Mouse (Mus musculus) cerebellum, postnatal 25 days (tissue): Measurements from ENCODE around the gene Nfic.

Experiments used
- DNase-seq, 2 experiments: peaks; one replicate each; pipeline ENCODE4 v3.0.0; 2021; ENCODE audit warnings: mixed read lengths in 2 of 2

The Nfic gene

DNA sequence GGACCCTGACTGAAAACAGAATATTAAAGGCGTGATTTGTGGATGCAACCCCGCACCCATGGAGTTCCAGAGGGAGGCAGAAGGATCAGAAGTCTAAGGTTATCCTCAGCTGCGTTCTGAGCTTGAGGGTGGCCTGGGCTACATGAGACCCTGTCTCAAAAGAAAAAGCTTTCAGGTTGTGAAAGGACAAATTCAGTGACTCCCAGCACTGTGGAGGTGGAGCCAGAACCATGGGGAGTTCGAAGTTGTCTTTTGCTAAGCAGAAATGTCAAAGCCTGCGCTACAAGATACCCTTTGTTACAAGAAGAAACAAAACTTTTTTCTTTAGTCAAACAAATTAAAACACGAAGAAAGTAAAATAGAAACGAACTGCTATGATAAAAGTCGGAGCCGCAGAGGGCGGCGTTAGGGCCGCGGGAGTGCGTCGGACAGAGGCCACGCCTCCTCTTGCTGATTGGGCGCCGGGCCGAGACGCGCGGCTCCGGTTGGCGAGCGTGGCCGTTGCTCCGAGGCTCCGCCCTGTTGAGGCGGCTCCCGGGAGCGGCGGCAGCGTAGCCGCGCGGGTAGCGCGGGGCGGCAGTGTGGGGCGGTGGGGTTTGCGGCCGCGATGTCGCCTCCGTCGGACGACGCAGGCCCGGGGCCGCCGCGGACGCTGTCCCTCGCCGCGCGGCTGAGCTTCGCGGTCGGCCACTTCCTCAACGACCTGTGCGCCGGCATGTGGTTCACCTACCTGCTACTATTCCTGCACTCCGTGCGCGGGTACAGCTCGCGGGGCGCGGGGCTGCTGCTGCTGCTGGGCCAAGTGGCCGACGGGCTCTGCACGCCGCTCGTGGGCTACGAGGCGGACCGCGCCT is 98.2 kb downstream of the Nfic start, which contains the start of gene Mfsd12:
Gene Mfsd12 (plus strand): TSS at position 501 of the 854 bp plus-strand sequence.
- peak; percentile 93 to 97 for DNase-seq

DNA sequence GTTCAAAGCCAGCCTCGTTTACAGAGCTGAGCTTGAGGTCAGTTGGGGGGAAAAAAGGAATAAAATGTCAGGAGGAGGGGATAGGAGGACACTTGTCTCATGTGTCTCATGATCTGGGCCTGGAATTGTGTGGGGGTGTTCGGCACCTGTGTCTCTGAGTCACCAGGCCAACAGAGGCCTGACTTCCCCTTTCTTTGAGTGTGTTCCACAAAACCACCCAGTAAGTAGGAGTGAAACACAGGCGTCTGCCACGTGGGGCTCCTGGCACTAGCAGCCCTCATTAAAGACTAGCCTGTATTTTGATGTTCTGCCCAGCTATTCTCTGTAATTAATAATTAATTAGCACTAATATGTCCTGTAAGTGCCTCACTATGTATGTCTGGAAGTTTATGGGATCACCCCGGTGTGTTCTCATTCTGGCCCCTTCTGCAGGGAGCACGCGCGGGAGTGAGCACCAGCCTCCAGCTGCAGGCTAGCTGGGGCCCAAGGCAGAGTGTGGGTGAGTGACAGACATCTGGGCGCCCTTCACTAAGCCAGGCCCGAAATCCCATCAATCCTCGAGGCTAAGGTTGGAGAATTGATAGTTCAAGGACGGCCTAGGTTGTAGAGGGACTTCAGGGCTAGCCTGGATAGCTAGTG is 99.0 kb downstream of the Nfic start:
- DNase-seq: no peak

DNA sequence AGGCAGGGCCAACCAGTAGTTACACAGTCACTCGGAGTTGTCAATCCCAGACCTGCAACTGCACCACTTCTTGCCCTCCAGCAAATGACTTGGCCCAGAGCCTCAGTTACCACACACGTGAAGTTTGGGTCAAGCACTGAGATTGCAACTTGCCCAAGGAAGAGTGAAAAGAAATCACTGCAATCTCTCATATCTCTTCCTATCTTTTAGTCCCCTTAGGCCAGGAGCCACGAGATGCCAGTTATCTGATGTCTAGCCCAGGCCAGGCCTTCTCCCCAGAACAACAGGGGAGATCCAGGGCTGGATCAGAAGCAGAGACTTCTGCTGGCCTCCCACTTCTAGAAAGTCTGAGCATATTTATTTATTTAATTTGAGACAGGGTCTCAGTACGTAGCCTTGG is 99.9 kb downstream of the Nfic start:
- no peak for DNase-seq

DNA sequence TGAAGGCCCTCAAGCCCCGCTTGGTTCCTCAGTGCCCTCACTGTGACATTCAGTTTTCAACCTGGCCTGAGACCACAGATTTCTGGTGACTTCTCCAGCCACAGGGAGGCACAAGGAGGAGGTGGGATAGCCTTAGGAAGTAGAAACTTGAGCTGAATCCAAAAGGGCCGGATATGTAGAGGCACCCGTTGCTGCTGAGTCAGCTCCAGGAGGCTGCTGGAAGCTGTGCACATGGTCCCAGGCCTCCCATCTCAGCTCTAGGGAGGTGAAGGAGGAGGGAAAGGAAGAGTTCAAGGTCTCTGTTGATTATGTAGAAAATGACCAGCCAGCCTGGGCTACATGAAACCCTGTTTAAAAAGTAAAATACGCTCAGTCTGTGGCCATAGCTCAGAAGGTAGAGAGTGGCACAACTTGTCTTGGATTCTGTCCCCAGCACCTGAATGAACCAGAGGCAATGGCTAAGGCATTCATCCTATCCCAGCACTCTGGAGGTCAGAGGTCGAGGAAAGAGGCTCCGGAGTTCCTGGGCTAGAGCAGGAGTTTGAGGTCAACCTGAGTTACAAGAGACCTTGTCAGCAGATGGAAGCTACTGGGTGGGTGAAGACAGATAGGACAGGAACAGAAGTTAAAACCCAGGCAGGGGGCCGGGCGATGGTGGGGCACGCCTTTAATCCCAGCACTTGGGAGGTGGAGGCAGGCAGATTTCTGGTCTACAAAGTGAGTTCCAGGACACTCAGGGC is 100.5 kb downstream of the Nfic start:
- no peak for DNase-seq

DNA sequence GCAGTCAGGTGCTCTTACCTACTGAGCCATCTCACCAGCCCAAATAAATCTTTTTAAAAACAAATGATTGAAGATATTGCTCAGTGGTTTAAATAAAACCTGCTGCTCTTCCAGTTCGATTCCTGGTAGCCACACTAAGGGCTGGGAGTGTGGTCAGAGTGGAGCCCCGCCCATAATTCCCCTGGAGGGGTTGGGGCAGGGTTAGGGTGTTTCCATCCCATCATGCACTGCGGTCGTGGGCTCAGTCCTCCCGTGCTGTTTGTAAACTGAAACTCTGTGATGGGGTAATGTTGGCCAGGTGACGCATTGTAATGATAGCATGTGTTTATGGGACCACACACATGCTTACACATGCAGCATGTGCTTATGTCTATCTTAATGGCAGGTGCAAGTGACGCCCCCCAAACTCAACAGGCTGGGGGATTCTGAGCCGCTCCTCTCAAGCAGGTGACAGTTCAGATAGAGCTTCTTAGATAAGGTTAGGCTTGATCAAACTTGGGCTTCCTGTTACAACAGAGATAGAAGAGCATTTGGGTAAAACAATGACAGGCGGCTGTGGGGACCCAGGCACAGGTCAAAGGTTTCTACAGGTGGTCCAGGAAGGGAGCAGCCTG is 103.7 kb downstream of the Nfic start:
- DNase-seq: no peak

DNA sequence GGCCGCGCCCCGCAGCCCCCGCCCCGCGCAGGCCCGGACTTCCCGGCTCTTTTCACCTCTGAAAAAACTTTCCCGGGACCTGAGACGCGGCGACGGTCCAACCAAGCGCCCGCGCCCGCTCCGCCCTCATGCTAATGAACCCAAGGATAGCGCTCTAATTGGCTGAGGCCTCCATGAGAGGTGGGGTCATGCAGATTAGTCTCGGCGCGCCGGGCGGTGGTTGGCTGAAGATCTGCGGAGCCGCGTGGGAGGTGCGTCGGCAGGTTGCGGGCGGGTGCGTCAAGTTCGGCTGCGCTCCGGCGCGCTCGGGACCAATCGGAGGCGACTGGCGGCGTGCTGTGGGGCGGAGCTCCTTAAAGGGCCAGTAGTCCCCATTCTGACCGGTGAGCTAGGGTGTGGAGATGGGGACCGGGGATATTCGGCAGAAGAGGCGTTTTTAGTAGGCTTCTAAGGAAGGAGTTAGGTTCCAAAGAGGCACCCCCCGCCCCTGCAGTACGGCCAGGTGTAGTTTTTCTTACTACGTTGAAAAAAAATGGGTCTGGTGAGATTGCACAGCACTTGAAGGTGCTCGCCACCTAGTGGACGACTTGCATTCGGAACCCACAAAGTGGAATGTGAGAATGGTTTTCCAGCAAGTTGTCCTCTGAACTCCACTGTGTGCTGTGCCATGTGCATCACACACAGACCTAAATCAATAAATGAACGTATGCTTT is 104.9 kb downstream of the Nfic start, which contains the start of gene Hmg20b:
Gene Hmg20b (minus strand): TSS at position 130 of the 713 bp plus-strand sequence.
- peak; percentile 100 for DNase-seq

DNA sequence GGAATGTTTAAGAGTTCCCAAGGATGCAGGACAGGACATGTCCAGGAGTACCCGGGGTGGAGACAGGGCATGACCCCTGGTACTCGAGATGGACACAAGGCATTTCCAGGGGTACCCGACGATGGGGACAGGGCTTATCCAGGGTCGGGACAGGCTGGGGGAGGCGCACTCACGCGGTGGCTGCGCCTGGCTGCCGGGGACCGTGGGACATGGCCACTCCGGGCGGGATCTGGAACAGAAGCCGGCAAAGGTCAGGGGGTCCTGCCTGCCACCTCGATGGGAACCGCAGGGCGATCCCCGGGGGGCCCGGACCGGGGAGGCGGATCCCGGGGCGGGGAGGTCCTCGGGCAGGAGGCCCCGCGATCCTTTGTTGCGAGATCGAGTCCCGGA is 105.5 kb downstream of the Nfic start:
- DNase-seq: no peak

DNA sequence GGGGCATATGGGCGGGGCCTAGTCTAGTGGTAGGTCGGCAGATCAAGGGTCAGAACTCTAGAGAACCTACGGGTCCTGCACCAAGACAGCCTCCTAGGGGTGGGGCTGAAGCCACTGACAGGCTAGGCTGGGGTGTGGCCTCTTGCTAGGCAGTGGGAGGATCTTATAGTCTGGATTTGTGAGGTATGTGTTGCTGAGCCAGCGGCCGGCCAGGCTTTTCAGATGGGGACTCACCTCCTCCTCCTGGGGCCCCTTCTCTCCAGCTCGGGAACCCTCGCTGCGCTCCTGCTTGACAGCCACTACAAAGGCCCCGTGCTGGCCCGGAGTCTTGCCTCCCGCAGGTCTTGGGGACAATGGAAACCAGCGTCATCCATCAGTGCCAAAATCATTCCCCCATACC is 106.3 kb downstream of the Nfic start:
- no peak for DNase-seq

DNA sequence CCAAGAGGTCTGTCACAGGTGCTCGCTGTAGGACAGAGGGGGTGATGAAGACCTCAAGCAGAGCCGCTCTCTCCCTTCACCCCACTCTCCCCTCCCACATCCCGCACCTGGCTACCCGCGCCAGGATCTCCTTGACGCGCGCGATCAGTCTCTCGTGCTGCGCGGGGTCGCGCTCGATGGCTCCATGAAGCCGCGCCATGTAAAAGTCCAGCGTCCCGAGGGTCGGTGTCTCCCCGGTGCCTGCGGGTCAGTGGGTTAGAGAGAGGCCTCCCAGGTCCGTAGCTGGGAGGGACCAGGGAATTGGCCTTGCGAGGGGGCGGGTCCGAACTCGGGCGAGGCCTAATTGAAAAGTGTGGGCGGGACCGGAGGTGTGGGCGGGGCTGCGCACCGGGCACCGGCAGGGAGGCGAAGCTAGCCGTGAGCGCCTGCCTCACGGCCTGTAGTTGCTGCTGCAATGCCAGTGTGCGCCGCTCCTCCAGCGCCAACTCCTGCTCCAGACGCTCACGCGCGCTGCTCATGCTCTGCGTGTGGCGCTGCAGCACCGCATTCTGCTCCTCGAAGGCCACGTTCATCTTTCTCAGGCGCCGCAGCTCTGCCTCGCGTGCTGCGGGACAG is 108.9 kb downstream of the Nfic start:
- peak in 1 of 2 experiments; percentile 64 for DNase-seq
